Mouse (Mus musculus): ENCODE measurements around the gene Galnt4.
"Not testable (repeated sequence)": the region's sequence is repeated elsewhere in the genome, so short reads cannot be mapped to it uniquely, and the experiment has no call there.

The Galnt4 gene

DNA sequence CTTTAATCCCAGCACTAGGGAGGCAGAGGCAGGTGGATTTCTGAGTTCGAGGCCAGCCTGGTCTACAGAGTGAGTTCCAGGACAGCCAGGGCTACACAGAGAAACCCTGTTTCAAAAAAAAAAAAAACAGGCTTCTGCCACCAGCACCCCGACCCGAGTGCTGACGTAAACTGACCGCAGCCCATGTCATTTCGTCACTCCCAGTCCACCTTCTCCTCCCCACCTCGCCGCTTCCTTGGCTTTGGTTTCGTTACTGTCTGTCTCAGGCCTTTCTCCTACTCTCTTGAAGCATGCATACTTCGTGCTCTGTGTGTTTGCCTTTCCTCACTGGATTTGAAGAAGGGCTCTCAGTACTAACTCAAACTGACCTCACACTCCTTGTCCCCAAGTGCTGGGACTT is 49.7 kb downstream of the Galnt4 start:
- DNase-seq, result not testable (repeated sequence)

DNA sequence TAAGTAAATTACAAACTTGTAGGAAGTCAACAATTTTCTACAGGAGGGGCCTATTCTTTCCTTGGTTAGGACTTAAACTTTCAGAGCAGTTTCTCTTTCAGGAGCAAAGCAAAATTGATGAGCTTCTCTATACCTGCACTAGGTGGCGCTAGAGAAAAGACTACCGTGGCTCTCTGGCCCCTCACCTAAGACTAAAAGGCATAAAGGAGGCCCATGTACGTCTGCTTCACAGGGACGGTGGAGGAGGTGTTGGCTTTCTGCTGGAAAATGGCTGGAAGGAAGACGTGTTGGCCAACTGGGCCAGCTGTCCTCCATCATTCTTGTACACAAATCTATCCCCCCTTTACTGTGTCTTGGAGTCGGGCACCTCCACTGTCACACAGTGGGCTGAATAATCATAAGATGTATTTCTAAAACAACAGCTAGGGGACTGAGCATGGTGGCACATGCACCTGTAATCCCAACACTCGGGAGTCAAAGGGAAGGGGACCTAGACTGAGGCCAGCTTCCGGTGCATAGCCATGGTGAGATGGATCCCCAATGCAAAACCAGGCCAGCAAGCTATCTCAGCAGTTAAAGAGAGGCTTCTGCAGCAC is 54.1 kb downstream of the Galnt4 start:
- peak; percentile 32 to 44 for DNase-seq
